Mouse (Mus musculus): ENCODE measurements at regions not wholly inside any gene's neighbourhood (a gene's known extent, or its start where the extent isn't known, plus 50 kb on each side); places are given as distances from the start of the nearest gene placed in this dataset.

DNA sequence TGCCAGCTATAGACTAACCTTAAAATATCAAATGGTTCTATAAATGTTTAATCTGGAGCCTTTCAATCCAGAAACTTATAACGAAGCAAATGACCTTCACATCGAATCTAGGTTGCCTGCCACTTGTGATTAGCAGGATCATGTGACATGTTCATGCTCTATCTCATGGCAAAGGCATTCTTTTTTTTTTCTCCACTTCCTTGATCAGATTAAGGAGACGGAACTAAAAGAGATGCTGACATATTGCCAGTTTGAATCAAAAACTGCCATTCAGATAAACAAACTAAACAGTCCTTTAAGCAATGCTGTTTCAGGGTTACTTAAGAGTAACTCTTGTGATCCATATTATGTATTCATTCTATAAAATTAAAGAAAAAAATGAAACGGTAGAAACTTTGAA, 579.2 kb upstream of the Pkdcc start:
- TF ChIP-seq POLR2A (IDR thresholded peaks at IDR 0.05; ENCODE audit: borderline replicate concordance, extremely low read depth, insufficient read depth, insufficient read length, poor library complexity, severe bottlenecking) (no peak), CTCF (IDR thresholded peaks at IDR 0.05; ENCODE audit: borderline replicate concordance, extremely low read depth, insufficient read depth, insufficient read length) (no peak)
